Mouse (Mus musculus): ENCODE results near the gene Smad3.
A peak's percentile ranks its signal among the peaks of the same experiment; 100 is the strongest.

Gene Smad3

DNA sequence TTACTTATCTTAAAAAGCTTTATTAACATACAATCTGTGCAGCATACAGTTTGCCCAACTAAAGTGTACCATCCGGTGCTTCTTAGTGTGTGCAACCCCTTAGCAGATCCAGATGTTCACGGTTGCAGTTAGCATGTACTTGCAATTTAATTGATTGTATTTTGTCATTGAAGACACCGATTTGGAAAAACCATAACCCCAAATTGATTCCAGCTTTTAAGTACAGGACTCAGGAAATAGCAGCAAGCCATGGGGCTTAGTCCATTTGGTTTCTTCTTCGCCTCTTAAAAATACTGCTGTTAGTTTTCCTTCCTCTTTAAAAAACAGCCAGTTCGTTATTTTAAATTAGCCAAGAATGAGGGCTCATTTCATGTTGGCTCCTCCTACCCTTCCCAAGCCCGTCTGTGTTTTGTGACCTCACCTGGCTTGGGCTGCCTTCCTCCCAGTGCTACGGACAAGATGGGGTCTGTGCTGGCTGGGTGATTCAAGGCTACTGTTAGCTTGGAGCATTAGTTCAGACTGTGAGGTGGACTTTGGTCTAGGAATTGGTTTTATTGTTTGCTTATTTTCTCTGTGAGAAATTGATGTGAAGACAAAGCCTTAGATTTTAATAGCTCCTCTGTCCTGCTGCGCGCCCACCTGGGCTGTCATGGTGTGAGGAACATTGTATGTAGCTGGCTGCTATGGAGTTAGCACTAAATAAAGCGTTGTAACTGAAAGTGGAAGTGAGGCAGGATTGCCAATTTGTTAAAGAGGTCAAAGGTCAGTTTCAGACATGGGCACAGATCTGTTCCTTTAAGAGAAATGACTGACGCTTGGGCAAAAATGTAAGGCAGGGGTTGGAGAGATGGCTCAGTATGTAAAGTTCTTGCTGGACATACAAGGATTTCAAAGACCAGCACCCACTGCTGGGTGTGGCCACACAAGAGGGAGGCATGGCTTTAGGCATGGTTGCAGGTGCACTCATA lies 143.5 kb downstream of the Smad3 start:
- DNase-seq = no peak

DNA sequence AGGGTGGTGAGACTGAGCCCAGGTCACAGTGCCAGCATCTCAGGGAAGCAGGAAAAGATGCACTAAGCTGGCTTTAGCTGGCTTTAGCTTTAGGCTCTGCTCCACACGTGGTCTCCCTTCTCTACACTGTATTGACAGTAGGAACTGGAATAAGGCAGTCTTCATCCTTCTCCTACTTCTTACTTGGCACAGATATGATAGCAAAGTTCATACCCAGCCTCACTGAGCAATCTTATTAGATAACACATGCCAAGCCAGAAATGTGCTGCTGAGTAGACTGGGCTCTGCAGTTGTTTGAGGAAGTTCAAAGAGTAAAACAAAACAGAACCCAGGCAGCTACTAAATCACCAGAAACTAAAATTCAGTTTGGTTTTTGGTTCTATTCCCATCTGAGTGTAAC lies 144.2 kb downstream of the Smad3 start:
- no peak for DNase-seq

DNA sequence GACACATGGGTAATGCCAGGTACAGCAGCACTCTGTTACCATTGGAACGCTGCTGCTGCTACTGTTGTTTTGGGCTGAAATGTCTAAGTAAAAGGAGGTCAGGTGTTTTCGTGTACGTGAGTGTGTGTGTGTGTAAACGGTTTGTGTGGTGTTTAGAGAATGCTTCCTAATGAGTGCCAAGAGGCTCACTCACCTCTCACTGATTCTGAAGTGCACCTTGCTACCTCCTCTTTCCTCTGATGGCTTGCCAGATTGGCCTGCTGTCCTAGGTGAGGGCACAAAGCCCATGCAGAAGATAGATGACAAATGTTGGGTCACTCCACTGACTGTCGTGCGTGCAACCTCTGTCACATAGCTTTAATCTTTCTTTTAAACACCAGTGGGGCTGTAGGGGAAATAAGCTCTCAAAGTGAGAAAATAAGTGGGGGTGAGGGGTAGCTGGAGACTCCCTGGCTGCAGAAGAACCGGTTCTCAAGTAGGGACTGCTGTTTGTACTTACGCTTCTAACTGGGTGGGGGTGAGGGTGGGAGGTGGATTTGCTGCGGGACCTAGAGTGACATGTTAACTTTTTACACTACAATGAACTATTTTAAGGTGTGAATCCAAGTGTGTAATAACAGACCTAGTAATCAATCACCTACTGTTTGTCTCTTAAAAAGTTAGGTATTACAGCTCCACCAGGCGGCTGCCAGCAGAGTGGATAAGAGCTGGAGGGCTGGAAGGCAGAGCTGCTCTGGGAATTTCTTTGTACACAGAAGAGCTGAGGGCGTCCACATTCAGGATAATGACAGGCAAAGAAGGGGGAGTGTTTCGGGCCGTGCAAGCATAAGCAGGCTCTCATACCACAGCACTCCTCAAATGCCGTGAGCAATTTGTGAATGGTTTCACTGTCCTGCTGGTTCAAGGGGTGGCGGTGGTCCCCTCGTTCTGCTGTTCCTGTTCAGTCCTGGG lies 145.0 kb downstream of the Smad3 start:
- peak; percentile 27 for DNase-seq

- DNase-seq = no peak
Observed at GRCm38 (mm10) chr9:63611967-63612366, 145.8 kb downstream of the Smad3 start.

DNA sequence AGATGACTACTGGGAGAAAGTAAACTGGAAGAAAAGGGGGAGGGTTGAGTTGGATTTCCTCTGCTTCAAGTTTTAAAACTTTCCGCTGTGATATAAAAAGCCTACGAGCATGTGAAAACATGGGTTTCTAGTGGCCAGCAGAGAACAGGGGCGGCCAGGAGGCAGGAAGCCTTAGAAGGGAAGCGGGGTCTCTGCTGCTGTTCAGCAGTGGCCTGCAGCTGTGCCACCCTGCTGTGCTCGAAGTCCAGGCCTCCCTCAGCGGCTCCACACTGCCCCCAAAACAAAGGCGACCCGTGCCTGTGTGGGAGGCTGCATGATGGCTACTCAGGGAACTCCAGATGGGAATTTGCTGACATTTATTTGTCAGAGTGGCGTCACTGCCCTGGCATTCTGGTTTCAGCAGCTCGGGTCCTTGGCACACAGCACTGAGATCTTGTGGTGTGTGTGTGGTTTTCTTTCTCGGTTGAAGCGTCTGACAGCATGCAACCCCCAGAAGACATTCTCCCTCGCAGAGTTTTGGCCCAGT lies 146.9 kb downstream of the Smad3 start:
- peak; percentile 68 for DNase-seq

DNA sequence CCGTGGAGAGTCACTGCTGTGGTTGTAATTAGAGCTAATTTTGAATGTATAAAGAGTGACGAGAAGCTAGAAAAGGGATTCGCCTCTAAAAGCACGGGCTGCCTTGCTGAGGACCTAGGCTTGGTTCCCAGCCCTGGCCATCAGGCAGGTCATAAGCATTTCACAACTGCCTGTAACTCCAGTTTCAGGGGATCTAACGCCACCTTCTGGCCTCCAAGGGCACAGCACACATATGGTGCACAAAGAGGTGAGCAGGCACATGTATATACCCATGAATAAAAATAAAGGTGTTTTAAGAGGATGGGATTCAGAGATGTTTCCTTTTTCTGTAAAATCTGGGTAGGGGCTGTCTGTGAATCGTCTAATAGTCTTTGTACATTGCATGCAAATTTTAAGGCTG lies 147.6 kb downstream of the Smad3 start:
- no peak for DNase-seq

DNA sequence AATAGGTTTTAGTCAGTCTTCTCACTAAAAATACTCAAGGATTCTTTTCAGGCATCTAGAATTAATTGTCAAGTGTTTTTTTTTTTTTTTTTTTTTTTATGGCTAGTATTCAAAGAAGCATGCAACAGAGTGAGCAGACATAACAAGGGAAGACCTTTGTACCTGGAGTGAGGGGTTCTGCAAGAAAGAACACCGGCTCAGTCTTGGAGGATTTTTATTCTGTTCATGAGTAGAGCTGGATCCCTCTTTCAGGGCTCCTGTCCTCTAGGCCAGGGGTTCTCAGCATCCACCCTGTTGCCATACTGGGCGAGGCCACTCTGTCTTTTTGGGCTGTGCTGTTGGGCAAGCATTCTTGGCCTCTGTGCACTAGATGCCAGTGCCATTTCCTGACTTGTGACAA lies 148.0 kb downstream of the Smad3 start:
- DNase-seq = no peak

DNA sequence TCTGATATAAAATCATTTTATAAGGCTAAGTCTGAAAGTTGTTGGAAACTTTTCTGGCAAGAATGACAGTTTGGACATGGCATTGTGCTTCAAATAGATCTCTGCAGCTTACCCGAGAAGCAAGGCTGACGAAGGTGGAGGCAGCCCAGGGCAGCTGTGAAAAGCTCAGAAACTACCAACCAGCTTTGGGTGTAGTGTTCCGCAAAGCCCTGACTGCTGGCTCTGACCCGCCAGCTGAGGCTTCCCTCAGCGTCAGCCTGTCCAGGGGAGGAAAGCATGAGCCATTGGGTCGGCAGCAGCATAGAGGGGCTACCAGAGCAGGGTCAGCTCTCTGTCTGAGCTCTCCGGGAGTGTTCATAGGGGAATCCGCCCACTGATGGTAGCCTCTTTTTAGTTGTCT lies 148.5 kb downstream of the Smad3 start:
- no peak for DNase-seq

GRCm38 (mm10) chr9:63608006-63608405 lies 149.8 kb downstream of the Smad3 start:
- DNase-seq = no peak

DNA sequence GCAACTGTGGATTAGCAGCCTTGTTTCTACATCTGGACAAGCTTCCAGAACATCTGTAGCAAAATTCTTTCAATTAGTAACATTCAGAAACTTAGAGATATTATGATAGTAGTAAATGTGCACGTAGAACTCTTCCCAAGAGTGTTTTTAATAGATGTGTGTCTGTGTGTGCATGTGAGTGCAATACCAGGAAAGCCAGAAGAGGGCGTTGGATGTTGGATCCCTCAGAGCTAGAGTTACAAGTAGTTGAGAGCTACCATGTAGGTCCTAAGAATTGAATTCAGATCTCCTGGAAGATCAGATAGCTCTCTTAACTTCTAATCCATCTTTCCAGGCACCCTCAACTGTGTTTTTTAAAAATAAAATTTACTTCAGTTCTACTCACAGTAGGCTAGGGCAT lies 151.2 kb downstream of the Smad3 start:
- DNase-seq = no peak

- no peak for DNase-seq
Observed at GRCm38 (mm10) chr9:63603849-63604248, 153.9 kb downstream of the Smad3 start.

DNA sequence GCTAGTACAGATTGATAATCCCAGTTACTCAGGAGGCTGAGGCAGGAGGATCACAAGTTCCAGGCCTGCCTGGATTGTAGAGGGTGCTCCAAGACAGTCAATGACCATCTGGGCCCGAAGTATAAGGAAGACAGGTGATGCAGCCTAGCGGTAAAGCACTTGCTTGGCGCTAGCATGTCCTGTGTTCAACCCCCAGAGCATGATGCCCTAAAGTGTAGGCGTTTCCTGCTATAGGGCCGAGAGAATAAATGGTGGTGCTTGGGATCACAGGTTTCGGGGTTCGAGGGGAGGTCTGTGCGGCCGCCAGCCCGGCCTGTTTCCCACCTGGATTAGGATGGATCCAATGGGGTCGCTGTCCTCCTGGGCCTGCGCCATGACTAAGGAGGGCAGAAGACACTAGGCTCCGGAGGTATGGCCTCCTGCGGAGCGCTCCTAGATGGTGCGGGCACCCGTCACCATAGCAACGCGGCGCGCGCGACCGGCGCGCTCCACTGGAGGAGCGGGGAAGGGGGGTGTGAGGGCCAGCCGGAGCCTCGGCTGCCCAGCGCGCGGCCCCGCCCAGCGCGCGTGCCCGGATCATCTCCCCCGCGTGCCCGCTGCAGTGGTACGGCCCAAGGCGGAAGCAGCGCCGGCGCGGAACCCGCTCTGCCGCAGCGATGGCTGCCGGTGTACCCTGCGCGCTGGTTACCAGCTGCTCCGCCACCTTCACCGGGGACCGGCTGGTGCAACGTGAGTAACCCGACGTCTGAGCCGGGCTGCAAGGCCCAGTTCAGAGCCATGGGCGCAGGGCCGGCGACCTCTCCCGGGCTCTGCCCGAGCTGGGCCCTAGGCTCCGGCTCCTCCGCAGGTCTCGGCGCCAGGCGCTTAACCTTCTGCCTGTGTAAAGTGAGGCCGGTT lies 155.5 kb downstream of the Smad3 start, which contains the start of the genes Iqch and Aagab:
Gene Iqch (minus strand): TSS at position 451 of the 897 bp plus-strand sequence.
Gene Aagab (plus strand): TSS at position 618 of the 897 bp plus-strand sequence.
- DNase-seq = peak; percentile 97
